Mouse (Mus musculus) intestine, embryonic 14.5 days (tissue): Measurements from ENCODE around the gene Mapk9. TPM values are rescaled to one million over a fixed set of nuclear protein-coding genes. Genes with fewer than 3 reads are reported as not detected.

Experiments
- ATAC-seq: fragments of 200-750 bp; cut with Nextera tagmentation; replicated peaks from 2 replicates; pipeline ENCODE4 v1.8.0; 2017; ENCODE audit warnings: low read depth, moderate number of reproducible peaks, moderate TSS enrichment, moderate library complexity; ENCODE audit not compliant: low FRiP score, low TSS enrichment
- DNase-seq: peaks from one replicate; pipeline ENCODE4 v3.0.0-alpha.2; 2018; ENCODE audit warnings: low spot score
- H3K27ac ChIP-seq: fragments of 300-500 bp; sonication (generic); 2 replicates; pipeline ENCODE4 v1.5.1; 2014; ENCODE audit warnings: low read depth, mild to moderate bottlenecking, control low read depth
- H3K27me3 ChIP-seq: fragments of 300-500 bp; sonication (generic); replicated peaks from 2 replicates; pipeline ENCODE4 v1.6.1; 2014; ENCODE audit warnings: low read length, control low read depth; ENCODE audit not compliant: control insufficient read depth, insufficient read depth
- H3K36me3 ChIP-seq: fragments of 300-500 bp; sonication (generic); 2 replicates; pipeline ENCODE4 v1.6.1; 2014; ENCODE audit warnings: low read length, control low read depth; ENCODE audit not compliant: control insufficient read depth, insufficient read depth
- H3K4me1 ChIP-seq: fragments of 300-500 bp; sonication (generic); replicated peaks from 2 replicates; pipeline ENCODE4 v1.6.1; 2014; ENCODE audit warnings: low read length, control low read depth, mixed read lengths; ENCODE audit not compliant: control insufficient read depth, insufficient read depth
- H3K4me2 ChIP-seq: fragments of 300-500 bp; sonication (generic); 2 replicates; pipeline ENCODE4 v1.6.1; 2014; ENCODE audit warnings: low read length
- H3K4me3 ChIP-seq: fragments of 300-500 bp; sonication (generic); 2 replicates; pipeline ENCODE4 v1.5.1; 2014; ENCODE audit warnings: low read depth, low read length, control low read depth, mixed read lengths
- H3K9ac ChIP-seq: fragments of 300-500 bp; sonication (generic); 2 replicates; pipeline ENCODE4 v1.6.1; 2014; ENCODE audit warnings: mild to moderate bottlenecking, low read length
- H3K9me3 ChIP-seq: fragments of 300-500 bp; sonication (generic); 2 replicates; pipeline ENCODE4 v1.6.1; 2016; ENCODE audit warnings: low read length, control low read depth; ENCODE audit not compliant: control insufficient read depth
- WGBS: fragments of 180-500 bp; shearing (Covaris S2); extraction: QIAGEN DNeasy Blood & Tissue Kit; methylation state at CpG from one replicate; pipeline ENCODE4 v1.1.7; 2014; 5-methylcytosine and 5-hydroxymethylcytosine counted together
- polyA plus RNA-seq: library from polyadenylated mRNA; unstranded; fragments of >200 nt; fragmentation: Nextera tagmentation; extraction: Ambion mirVana; gene quantifications from 2 replicates; pipeline ENCODE4 v1.2.1, GENCODE M21; 2014

Mapk9 gene
- polyA plus RNA-seq, 1 experiment from 2014 or later: 32.2 TPM

DNA sequence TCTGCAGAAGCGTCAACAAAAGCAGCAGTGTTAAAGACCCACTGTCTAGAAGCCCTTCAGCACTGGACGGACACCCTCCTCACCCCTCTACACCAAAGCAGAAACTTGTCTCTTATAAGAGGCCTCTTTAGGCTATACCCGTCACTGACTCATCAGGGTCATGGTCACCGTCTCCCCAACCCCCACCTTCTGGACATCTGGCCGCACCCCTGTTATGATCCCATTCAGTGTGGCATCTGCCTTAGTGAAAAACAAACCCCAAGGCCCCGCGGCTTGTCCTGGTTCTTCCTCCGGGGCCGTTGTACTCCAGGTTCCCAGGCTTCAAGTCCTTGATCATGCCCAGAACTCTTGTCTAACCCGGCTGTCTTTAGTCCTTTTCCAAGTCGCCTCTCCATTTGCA is 593 bp upstream of the Mapk9 start:
- H3K4me1 ChIP-seq: peaks cover 19% of the 10 kb centered on the region
- H3K9ac ChIP-seq: peak overlapping the region; percentile 78
- DNase-seq (no peak), ATAC-seq (peak; percentile 13)
- no peaks in the 10 kb centered on the region for H3K36me3 ChIP-seq
- peak overlapping the region; percentile 62 for H3K4me3 ChIP-seq
- no peak overlapping the region for H3K27ac ChIP-seq
- H3K4me2 ChIP-seq: peak overlapping the region; percentile 56
- H3K27me3 ChIP-seq: no peaks in the 10 kb centered on the region
- WGBS: 34% methylated on average over 11 of the region's 11 CpGs
- no peaks in the 10 kb centered on the region for H3K9me3 ChIP-seq

DNA sequence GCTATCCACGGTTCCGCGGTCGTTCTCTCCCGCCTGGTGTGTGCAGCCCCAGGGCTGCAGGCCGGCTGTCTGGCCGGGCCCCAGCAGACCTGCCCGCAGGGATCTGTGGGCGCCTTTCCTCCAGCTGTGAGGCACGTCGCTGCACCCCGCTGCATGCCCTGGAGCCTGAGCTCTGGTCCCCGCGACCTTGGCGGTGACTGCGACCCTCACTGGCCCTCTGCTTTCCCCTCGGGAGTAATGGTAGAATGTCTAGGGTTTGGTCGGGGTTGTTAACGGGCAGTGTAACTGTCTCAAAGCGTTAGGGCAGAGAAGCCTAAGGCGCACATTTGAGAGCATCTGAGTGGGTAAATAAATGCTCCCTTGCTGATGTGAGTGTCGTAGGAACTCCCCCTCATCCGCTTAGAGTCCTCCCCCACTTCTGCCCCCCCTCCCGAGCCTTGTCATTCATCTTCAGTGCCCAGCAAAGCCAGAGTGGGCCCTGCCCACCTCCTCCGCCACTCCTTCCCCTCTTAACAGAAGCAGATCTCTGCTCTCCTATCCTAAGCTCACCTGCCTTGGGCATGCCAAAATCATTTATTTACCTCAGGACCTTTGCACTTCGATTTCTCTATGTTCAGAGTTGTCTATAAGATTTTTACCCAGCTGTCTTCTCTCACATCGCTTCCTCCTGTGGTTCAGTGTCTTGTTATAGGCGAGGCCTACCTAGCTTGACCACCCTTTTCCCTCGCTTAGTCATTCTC is 690 bp downstream of the Mapk9 start:
- H3K4me1 ChIP-seq: peaks cover 19% of the 10 kb centered on the region
- DNase-seq (peak; percentile 83), ATAC-seq (no peak)
- no peaks in the 10 kb centered on the region for H3K9me3 ChIP-seq
- peak overlapping the region; percentile 56 for H3K4me2 ChIP-seq
- 10% methylated on average over 24 of the region's 29 CpGs for WGBS
- H3K27me3 ChIP-seq: no peaks in the 10 kb centered on the region
- peak overlapping the region; percentile 78 for H3K9ac ChIP-seq
- H3K4me3 ChIP-seq: peak overlapping the region; percentile 62
- peak overlapping the region; percentile 63; the same call in 1 of the 2 replicates for H3K27ac ChIP-seq
- H3K36me3 ChIP-seq: no peaks in the 10 kb centered on the region

DNA sequence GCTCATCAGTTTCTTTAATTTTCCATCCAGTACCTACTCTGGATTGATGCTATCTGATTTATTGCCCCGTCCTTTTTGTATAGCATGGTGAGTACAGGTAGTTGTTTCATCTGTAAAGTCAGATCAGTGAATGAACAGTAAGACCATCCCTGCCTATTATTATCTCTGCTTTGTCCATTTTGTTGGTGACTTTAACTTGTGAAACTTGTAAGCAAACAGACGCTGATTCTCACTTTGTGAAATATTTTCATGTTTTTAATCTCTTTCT is 1.2 kb downstream of the Mapk9 start:
- DNase-seq: no peak
- Histone ChIP-seq H3K36me3 (no peaks in the 10 kb centered on the region), H3K4me1 (peaks cover 19% of the 10 kb centered on the region), H3K4me2 (peak overlapping the region; percentile 56), H3K27ac (no peak overlapping the region), H3K9ac (no peak overlapping the region; the same call in 1 of the 2 replicates), H3K4me3 (peak overlapping the region; percentile 62; the same call in 1 of the 2 replicates), H3K27me3 (no peaks in the 10 kb centered on the region), H3K9me3 (no peaks in the 10 kb centered on the region)
- no peak for ATAC-seq
- WGBS: 75% methylated on average over 2 of the region's 2 CpGs

DNA sequence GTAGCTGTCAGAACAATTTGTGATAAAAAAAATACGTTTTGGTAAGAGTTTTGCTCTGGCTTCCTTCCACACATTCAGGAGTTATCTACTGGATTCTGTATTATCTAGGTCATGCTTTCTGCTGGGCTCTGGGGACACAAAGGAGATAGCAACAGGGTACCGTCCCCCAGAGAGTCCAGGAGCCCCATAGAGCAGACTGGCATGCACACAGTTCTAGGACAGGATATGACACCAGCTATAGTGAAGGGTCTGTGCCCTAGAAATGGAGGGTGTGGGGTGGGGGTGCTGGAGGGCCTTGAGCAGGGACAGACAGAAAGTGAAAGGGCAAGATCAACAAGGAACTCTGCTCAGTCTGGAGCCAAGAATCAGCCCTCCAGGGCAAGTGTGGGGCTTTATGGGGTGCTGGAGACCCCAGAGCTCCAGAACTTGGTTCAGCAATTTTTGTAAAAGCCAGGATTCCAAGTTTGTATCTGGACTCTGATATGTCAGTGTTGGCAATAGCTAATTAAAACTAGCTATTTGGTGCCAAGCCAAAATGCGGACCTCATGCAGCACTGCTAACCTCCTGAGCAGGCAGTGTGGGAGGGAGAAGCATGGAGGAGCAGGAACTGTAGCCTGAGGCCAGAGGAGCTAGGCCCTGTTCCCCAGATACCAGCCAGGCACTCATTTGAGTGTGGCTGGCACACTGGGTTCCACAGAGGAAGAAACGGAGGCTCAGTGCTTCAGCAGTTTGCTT is 1.7 kb downstream of the Mapk9 start:
- Histone ChIP-seq H3K9ac (no peak overlapping the region), H3K4me1 (peaks cover 19% of the 10 kb centered on the region), H3K9me3 (no peaks in the 10 kb centered on the region), H3K4me2 (peak overlapping the region; percentile 56), H3K27me3 (no peaks in the 10 kb centered on the region), H3K4me3 (no peak overlapping the region), H3K36me3 (no peaks in the 10 kb centered on the region), H3K27ac (no peak overlapping the region)
- ATAC-seq: no peak
- WGBS: 74% methylated on average over 4 of the region's 4 CpGs
- no peak for DNase-seq

DNA sequence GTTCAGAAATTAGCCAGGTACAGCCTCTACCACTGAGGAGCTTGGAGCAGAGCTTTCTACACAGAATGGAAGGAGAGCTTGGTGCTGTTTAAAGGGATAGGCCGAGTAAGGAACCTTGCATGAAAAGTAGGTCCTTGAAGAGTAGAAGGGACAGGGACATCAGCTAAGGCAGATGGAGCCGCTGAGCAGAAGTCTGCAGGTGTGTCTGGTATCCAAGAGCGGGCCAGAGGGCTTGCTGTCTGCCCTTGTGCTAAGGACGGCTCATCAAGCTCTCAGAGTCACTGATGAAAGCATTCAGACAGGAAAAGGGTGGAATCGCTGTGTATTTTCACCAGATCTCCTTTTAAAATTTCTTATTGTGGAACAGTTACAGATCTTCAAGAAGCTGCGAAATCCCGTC is 3.8 kb downstream of the Mapk9 start:
- H3K9me3 ChIP-seq: no peaks in the 10 kb centered on the region
- ATAC-seq (no peak), DNase-seq (no peak)
- H3K27me3 ChIP-seq: no peaks in the 10 kb centered on the region
- H3K36me3 ChIP-seq: peaks cover 12% of the 10 kb centered on the region
- no peak overlapping the region for H3K27ac ChIP-seq
- peaks cover 19% of the 10 kb centered on the region for H3K4me1 ChIP-seq
- H3K9ac ChIP-seq: no peak overlapping the region
- H3K4me3 ChIP-seq: no peak overlapping the region
- WGBS: 85% methylated on average over 7 of the region's 7 CpGs
- no peak overlapping the region for H3K4me2 ChIP-seq

DNA sequence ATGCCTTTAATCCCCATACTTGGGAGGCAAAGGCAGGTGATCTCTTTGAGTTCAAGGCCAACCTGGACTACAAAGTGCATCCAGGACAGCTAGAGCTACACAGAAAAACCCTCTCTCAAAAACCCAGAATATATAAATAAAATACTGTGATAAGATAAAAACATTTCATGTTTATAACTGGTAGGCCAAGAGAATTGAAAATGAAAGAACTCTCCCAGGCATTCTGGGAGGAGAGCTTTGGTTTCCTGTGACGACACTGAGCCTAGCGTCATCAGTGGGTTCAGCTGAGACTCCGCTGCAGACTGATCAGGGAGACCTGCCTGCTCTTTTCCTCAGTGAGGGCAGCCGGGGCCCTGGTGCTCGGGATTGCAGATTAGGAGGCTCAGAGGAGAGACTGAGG is 8.6 kb downstream of the Mapk9 start:
- 74% methylated on average over 5 of the region's 5 CpGs for WGBS
- DNase-seq (no peak), ATAC-seq (no peak)
- Histone ChIP-seq H3K9ac (no peak overlapping the region), H3K4me2 (no peak overlapping the region), H3K36me3 (peaks cover 16% of the 10 kb centered on the region), H3K4me1 (no peaks in the 10 kb centered on the region), H3K27ac (no peak overlapping the region), H3K9me3 (no peaks in the 10 kb centered on the region), H3K27me3 (no peaks in the 10 kb centered on the region), H3K4me3 (no peak overlapping the region)

DNA sequence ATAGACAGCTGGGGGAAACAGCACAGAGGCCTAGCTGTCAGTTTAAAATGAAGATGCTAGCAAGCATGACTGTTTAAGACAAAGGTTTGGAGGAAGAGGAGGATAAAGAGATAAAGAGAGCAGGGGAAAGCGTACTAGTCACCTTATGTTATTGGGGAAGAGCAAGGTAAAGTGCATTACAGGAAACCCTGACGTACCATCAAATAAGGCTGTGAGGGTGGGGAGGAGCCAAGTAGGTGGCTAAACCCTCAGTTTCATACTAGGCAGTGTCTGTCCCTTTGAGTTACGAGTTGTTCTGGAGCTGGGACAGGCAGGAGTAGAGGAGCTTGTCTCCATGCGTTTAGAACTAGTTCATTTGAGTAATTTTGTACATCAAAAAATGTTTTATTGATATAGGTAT is 14.6 kb downstream of the Mapk9 start:
- H3K4me2 ChIP-seq: no peak overlapping the region
- no peak overlapping the region for H3K9ac ChIP-seq
- H3K4me3 ChIP-seq: no peak overlapping the region
- DNase-seq (no peak), ATAC-seq (no peak)
- 89% methylated on average over 4 of the region's 4 CpGs for WGBS
- peaks cover 12% of the 10 kb centered on the region for H3K36me3 ChIP-seq
- no peaks in the 10 kb centered on the region for H3K9me3 ChIP-seq
- H3K4me1 ChIP-seq: peaks cover 3% of the 10 kb centered on the region; the same call in 1 of the 2 replicates
- H3K27ac ChIP-seq: no peak overlapping the region
- H3K27me3 ChIP-seq: no peaks in the 10 kb centered on the region

DNA sequence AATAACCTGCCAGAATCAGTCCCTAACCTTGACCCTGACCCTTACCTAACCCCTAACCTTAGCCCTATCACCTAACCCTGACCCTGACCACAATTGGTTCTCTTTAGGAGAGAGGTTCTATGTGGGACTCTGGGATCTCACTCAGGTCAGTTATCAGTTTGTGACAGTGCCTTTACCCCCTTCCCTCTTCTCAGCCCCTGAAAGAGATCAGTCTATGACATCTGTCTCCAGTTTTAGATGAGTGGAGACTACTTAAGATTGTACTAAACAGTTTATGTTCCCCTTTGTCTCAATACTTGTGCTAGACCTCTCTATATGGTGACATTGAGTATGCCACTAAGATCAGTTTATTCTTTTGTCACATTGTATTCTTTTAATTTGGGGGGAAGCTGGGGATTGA is 17.4 kb downstream of the Mapk9 start:
- ATAC-seq: no peak
- peaks cover 3% of the 10 kb centered on the region; the same call in 1 of the 2 replicates for H3K4me1 ChIP-seq
- H3K4me3 ChIP-seq: no peak overlapping the region
- H3K4me2 ChIP-seq: no peak overlapping the region
- H3K27ac ChIP-seq: no peak overlapping the region
- DNase-seq: no peak
- H3K9ac ChIP-seq: no peak overlapping the region
- H3K27me3 ChIP-seq: no peaks in the 10 kb centered on the region
- no peaks in the 10 kb centered on the region for H3K9me3 ChIP-seq
- H3K36me3 ChIP-seq: peaks cover 30% of the 10 kb centered on the region

DNA sequence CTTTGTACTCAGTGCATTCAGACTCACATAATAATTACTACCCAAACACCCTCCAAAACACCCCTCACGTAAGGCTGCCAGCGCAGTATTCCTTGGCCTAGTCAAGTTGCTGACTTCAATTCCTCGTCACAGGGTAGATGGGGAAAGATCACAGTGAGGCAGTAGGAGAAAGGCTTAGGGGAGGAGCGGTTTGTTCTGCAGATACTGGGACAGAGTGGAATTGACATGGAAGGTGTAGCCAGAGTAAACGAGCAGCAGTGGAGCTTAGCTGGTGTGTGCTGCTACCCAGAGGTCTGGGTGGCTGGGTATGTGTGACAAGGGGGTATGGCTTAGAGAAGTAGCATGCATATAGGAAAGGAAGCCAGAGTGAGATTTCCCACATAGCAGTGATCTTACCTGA is 20.8 kb downstream of the Mapk9 start:
- Histone ChIP-seq H3K9ac (no peak overlapping the region), H3K4me2 (no peak overlapping the region), H3K4me1 (peaks cover 3% of the 10 kb centered on the region; the same call in 1 of the 2 replicates), H3K27ac (no peak overlapping the region), H3K36me3 (peaks cover 54% of the 10 kb centered on the region), H3K4me3 (no peak overlapping the region), H3K9me3 (no peaks in the 10 kb centered on the region), H3K27me3 (no peaks in the 10 kb centered on the region)
- DNase-seq (no peak), ATAC-seq (no peak)
- WGBS: 87% methylated on average over 5 of the region's 5 CpGs
